Mouse (Mus musculus) telencephalon, adult 2 months (tissue): Measurements from ENCODE around the gene Serpina5.

Source experiments
- DNase-seq: peaks from one replicate; pipeline ENCODE4 v3.0.0-alpha.2; 2011; ENCODE audit warnings: low read depth, low spot score

The Serpina5 gene

GRCm38 (mm10) chr12:104125021-104125560, 24.2 kb downstream of the Serpina5 start:
- DNase-seq: no peak

- no peak for DNase-seq
These were observed 26.8 kb downstream of the Serpina5 start, which contains the start of gene Serpina3b for GRCm38 (mm10) chr12:104127696-104128095. TSS of gene Serpina3b (plus strand) at chr12:104127996.

GRCm38 (mm10) chr12:104131041-104131440, 30.1 kb downstream of the Serpina5 start:
- no peak for DNase-seq

DNA sequence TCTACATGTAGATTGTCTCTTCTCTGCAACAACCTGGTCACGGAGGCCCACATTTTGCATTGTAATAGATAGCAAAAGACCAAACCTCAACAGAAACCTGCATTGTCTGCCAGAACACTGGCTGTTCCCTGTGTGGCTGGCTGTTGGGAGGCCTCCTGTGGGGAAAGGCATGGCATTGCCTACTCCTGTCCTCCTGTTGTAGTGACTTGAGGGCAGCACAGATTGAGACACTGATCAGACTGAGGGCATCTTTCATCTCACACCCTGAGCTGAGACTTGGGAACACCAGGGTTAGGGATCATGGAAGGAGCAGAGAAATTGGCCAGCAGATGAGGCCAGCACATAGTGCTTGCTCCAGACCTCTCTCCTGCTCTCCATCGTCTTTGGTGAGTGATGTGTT, 37.3 kb downstream of the Serpina5 start:
- no peak for DNase-seq

- no peak for DNase-seq
These were observed 39.7 kb downstream of the Serpina5 start for GRCm38 (mm10) chr12:104140543-104141103.

GRCm38 (mm10) chr12:104141506-104141905, 40.6 kb downstream of the Serpina5 start:
- DNase-seq: no peak

GRCm38 (mm10) chr12:104142427-104142826, 41.5 kb downstream of the Serpina5 start:
- DNase-seq: no peak

- DNase-seq: no peak
These were observed 42.4 kb downstream of the Serpina5 start for GRCm38 (mm10) chr12:104143286-104143685.

GRCm38 (mm10) chr12:104145571-104145970, 44.7 kb downstream of the Serpina5 start:
- no peak for DNase-seq

- no peak for DNase-seq
These were observed 51.1 kb downstream of the Serpina5 start for GRCm38 (mm10) chr12:104151989-104152388.

DNA sequence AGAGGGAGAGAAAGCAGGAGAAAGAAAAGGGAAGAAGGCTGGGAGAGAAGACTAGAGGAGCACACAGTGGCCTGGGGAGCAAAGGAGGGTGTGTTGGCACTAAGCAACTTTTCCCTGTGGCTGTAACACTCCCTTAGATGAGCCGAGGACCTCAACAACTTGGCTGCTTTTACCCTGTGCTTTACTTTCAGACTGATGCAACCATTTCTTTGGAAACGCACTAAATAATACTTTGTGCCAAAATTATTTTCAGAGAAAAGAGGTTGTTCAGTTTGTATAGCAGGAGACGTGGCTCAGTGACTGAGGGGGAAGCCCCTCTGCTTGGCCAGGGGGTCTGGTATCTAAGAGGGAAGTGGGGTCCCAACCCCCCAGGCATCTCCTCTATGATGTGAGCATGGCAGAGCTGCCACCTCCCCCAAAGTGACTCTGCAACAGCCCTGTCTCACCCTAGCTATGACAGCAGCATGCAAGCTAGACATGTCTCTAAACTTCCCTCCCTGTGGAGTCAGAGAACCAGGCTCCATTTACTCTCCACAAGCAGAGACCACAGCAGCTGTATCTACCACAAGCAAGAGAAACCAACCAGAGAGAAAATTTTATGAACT, 52.2 kb downstream of the Serpina5 start:
- no peak for DNase-seq

GRCm38 (mm10) chr12:104153656-104154055, 52.7 kb downstream of the Serpina5 start, which contains the start of gene Serpina3c:
TSS of gene Serpina3c (minus strand) at chr12:104153870.
- no peak for DNase-seq
